Mouse (Mus musculus): ENCODE results near the gene Sptbn1. TPM values are rescaled to one million over a fixed set of nuclear protein-coding genes. Genes with fewer than 3 reads are reported as not detected.

Sptbn1 gene
- polyA plus RNA-seq, 1 experiment from 2014 or later = 220 TPM

- Histone ChIP-seq H3K9me3 (ENCODE audit: low read length) (no peaks in the 10 kb centered on the region), H3K27me3 (replicated peaks; ENCODE audit: insufficient read depth, low read length) (no peaks in the 10 kb centered on the region), H3K4me1 (ENCODE audit: insufficient read depth, low read depth, low read length) (no peaks in the 10 kb centered on the region), H3K9ac (replicated peaks; ENCODE audit: low read depth) (no peak overlapping the region), H3K27ac (ENCODE audit: low read length) (no peak overlapping the region), H3K36me3 (ENCODE audit: insufficient read depth, low read length) (peaks cover 65% of the 10 kb centered on the region), H3K4me2 (replicated peaks; ENCODE audit: low read depth, low read length) (no peak overlapping the region), H3K4me3 (ENCODE audit: low read depth, low read length) (no peak overlapping the region)
- 71% methylated on average over 2 of the region's 2 CpGs for WGBS
- ATAC-seq (peak; percentile 53), DNase-seq (ENCODE audit: low spot score) (peak; percentile 51)
- TF ChIP-seq CTCF (IDR thresholded peaks at IDR 0.05) (no peak), EP300 (IDR thresholded peaks at IDR 0.05) (no peak)
Measured at GRCm38 (mm10) chr11:30102594-30102993, 165.4 kb downstream of the Sptbn1 start.

GRCm38 (mm10) chr11:30101796-30102195 is 166.2 kb downstream of the Sptbn1 start:
- no peaks in the 10 kb centered on the region for H3K9me3 ChIP-seq (ENCODE audit: low read length)
- peaks cover 62% of the 10 kb centered on the region for H3K36me3 ChIP-seq (ENCODE audit: insufficient read depth, low read length)
- TF ChIP-seq CTCF (IDR thresholded peaks at IDR 0.05) (no peak), EP300 (IDR thresholded peaks at IDR 0.05) (no peak)
- ATAC-seq (no peak), DNase-seq (ENCODE audit: low spot score) (no peak)
- WGBS = 96% methylated on average over 1 of the region's 1 CpGs
- H3K27ac ChIP-seq (ENCODE audit: low read length) = no peak overlapping the region
- H3K4me2 ChIP-seq (replicated peaks; ENCODE audit: low read depth, low read length) = no peak overlapping the region
- H3K9ac ChIP-seq (replicated peaks; ENCODE audit: low read depth) = no peak overlapping the region
- H3K4me1 ChIP-seq (ENCODE audit: insufficient read depth, low read depth, low read length) = no peaks in the 10 kb centered on the region
- no peak overlapping the region for H3K4me3 ChIP-seq (ENCODE audit: low read depth, low read length)
- H3K27me3 ChIP-seq (replicated peaks; ENCODE audit: insufficient read depth, low read length) = no peaks in the 10 kb centered on the region

- Histone ChIP-seq H3K27me3 (replicated peaks; ENCODE audit: insufficient read depth, low read length) (no peaks in the 10 kb centered on the region), H3K4me2 (replicated peaks; ENCODE audit: low read depth, low read length) (no peak overlapping the region), H3K27ac (ENCODE audit: low read length) (no peak overlapping the region), H3K9ac (replicated peaks; ENCODE audit: low read depth) (no peak overlapping the region), H3K36me3 (ENCODE audit: insufficient read depth, low read length) (peaks cover 57% of the 10 kb centered on the region), H3K4me1 (ENCODE audit: insufficient read depth, low read depth, low read length) (no peaks in the 10 kb centered on the region), H3K4me3 (ENCODE audit: low read depth, low read length) (no peak overlapping the region), H3K9me3 (ENCODE audit: low read length) (no peaks in the 10 kb centered on the region)
- ATAC-seq (no peak), DNase-seq (ENCODE audit: low spot score) (no peak)
- WGBS = 93% methylated on average over 2 of the region's 2 CpGs
- TF ChIP-seq CTCF (IDR thresholded peaks at IDR 0.05) (no peak), EP300 (IDR thresholded peaks at IDR 0.05) (no peak)
Measured at GRCm38 (mm10) chr11:30101162-30101561, 166.8 kb downstream of the Sptbn1 start.

DNA sequence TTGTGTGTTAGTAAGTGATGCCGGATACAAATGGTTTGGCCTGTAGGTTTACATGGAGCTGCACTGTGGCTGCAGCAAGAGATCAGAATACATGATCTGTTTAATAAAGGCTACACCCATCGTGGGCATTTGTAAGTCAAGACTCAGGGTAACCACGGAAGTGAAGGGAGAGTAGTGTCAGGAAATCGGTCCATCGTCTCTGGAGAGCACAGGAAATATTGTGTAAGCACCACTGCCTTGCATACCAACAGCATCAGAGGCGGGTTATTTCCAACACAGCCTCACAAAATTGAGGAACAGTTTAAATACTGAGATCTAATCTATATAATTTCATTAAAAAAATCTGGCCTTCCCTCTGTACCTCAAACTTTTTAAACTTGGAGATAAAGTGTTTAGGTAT is 168.1 kb downstream of the Sptbn1 start:
- TF ChIP-seq CTCF (IDR thresholded peaks at IDR 0.05) = no peak
- no peak for TF ChIP-seq EP300 (IDR thresholded peaks at IDR 0.05)
- 68% methylated on average over 6 of the region's 6 CpGs for WGBS
- H3K27me3 ChIP-seq (replicated peaks; ENCODE audit: insufficient read depth, low read length) = no peaks in the 10 kb centered on the region
- H3K4me1 ChIP-seq (ENCODE audit: insufficient read depth, low read depth, low read length) = no peaks in the 10 kb centered on the region
- DNase-seq (ENCODE audit: low spot score) = no peak
- no peak overlapping the region for H3K27ac ChIP-seq (ENCODE audit: low read length)
- no peak overlapping the region for H3K4me3 ChIP-seq (ENCODE audit: low read depth, low read length)
- H3K4me2 ChIP-seq (replicated peaks; ENCODE audit: low read depth, low read length) = no peak overlapping the region
- no peak overlapping the region for H3K9ac ChIP-seq (replicated peaks; ENCODE audit: low read depth)
- H3K36me3 ChIP-seq (ENCODE audit: insufficient read depth, low read length) = peaks cover 50% of the 10 kb centered on the region
- no peaks in the 10 kb centered on the region for H3K9me3 ChIP-seq (ENCODE audit: low read length)
- ATAC-seq = no peak

GRCm38 (mm10) chr11:30095212-30095773 is 172.7 kb downstream of the Sptbn1 start:
- H3K27me3 ChIP-seq (replicated peaks; ENCODE audit: insufficient read depth, low read length) = no peaks in the 10 kb centered on the region
- ATAC-seq = peak; percentile 90
- no peak overlapping the region for H3K4me3 ChIP-seq (ENCODE audit: low read depth, low read length)
- H3K27ac ChIP-seq (ENCODE audit: low read length) = 0 out of 2 replicates have a peak overlapping the region, but pooled peaks have one; percentile 33
- peak; percentile 86 for DNase-seq (ENCODE audit: low spot score)
- WGBS = 39% methylated on average over 6 of the region's 6 CpGs
- H3K9me3 ChIP-seq (ENCODE audit: low read length) = no peaks in the 10 kb centered on the region
- TF ChIP-seq CTCF (IDR thresholded peaks at IDR 0.05) (no peak), EP300 (IDR thresholded peaks at IDR 0.05) (peak; percentile 93)
- H3K4me1 ChIP-seq (ENCODE audit: insufficient read depth, low read depth, low read length) = no peaks in the 10 kb centered on the region
- no peak overlapping the region for H3K9ac ChIP-seq (replicated peaks; ENCODE audit: low read depth)
- no peak overlapping the region for H3K4me2 ChIP-seq (replicated peaks; ENCODE audit: low read depth, low read length)
- H3K36me3 ChIP-seq (ENCODE audit: insufficient read depth, low read length) = peaks cover 7% of the 10 kb centered on the region; the same call in 1 of the 2 replicates

GRCm38 (mm10) chr11:30091892-30092291 is 176.1 kb downstream of the Sptbn1 start:
- peak; percentile 52 for DNase-seq (ENCODE audit: low spot score)
- no peaks in the 10 kb centered on the region for H3K9me3 ChIP-seq (ENCODE audit: low read length)

GRCm38 (mm10) chr11:30085114-30085513 is 182.9 kb downstream of the Sptbn1 start:
- ATAC-seq (no peak), DNase-seq (ENCODE audit: low spot score) (no peak)
- TF ChIP-seq EP300 (IDR thresholded peaks at IDR 0.05) = no peak
- TF ChIP-seq CTCF (IDR thresholded peaks at IDR 0.05) = no peak
- H3K27me3 ChIP-seq (replicated peaks; ENCODE audit: insufficient read depth, low read length) = no peaks in the 10 kb centered on the region
- no peak overlapping the region for H3K27ac ChIP-seq (ENCODE audit: low read length)
- H3K9me3 ChIP-seq (ENCODE audit: low read length) = no peaks in the 10 kb centered on the region
- no peak overlapping the region for H3K4me2 ChIP-seq (replicated peaks; ENCODE audit: low read depth, low read length)
- H3K4me1 ChIP-seq (ENCODE audit: insufficient read depth, low read depth, low read length) = no peaks in the 10 kb centered on the region
- H3K4me3 ChIP-seq (ENCODE audit: low read depth, low read length) = no peak overlapping the region
- no peaks in the 10 kb centered on the region for H3K36me3 ChIP-seq (ENCODE audit: insufficient read depth, low read length)
- H3K9ac ChIP-seq (replicated peaks; ENCODE audit: low read depth) = no peak overlapping the region

More at GRCm38 (mm10) chr11:30091892-30092291, 176.1 kb downstream of the Sptbn1 start:
- Histone ChIP-seq H3K4me2 (replicated peaks; ENCODE audit: low read depth, low read length) (no peak overlapping the region), H3K27ac (ENCODE audit: low read length) (no peak overlapping the region), H3K27me3 (replicated peaks; ENCODE audit: insufficient read depth, low read length) (no peaks in the 10 kb centered on the region), H3K9ac (replicated peaks; ENCODE audit: low read depth) (no peak overlapping the region), H3K4me1 (ENCODE audit: insufficient read depth, low read depth, low read length) (no peaks in the 10 kb centered on the region), H3K4me3 (ENCODE audit: low read depth, low read length) (no peak overlapping the region), H3K36me3 (ENCODE audit: insufficient read depth, low read length) (no peaks in the 10 kb centered on the region)
- ATAC-seq = no peak
- 45% methylated on average over 4 of the region's 4 CpGs for WGBS
- TF ChIP-seq EP300 (IDR thresholded peaks at IDR 0.05) (no peak), CTCF (IDR thresholded peaks at IDR 0.05) (peak; percentile 64)
